Mouse (Mus musculus) lung, embryonic 15.5 days (tissue): ENCODE data around the gene Tmem74b. TPM values are rescaled to one million over a fixed set of nuclear protein-coding genes. Genes with fewer than 3 reads are reported as not detected.

ENCODE experiments used
- ATAC-seq: fragments of 200-750 bp; cut with Nextera tagmentation; 2 replicates; pipeline ENCODE4 v1.8.0; 2017; ENCODE audit warnings: moderate number of reproducible peaks, borderline replicate concordance; ENCODE audit not compliant: low FRiP score, low TSS enrichment; ENCODE audit errors: extremely low read depth
- H3K27ac ChIP-seq: fragments of 300-500 bp; sonication (generic); 2 replicates; pipeline ENCODE4 v1.5.1; 2015; ENCODE audit warnings: moderate library complexity, mild to moderate bottlenecking, inconsistent platforms
- H3K27me3 ChIP-seq: fragments of 300-500 bp; sonication (generic); 2 replicates; pipeline ENCODE4 v1.6.1; 2015; ENCODE audit warnings: inconsistent platforms
- H3K36me3 ChIP-seq: fragments of 300-500 bp; sonication (generic); 2 replicates; pipeline ENCODE4 v1.6.1; 2015; ENCODE audit warnings: inconsistent platforms
- H3K4me1 ChIP-seq: fragments of 300-500 bp; sonication (generic); 2 replicates; pipeline ENCODE4 v1.6.1; 2015; ENCODE audit warnings: inconsistent platforms
- H3K4me2 ChIP-seq: fragments of 300-500 bp; sonication (generic); 2 replicates; pipeline ENCODE4 v1.6.1; 2015; ENCODE audit warnings: inconsistent platforms, mild to moderate bottlenecking, moderate library complexity
- H3K4me3 ChIP-seq: fragments of 300-500 bp; sonication (generic); 2 replicates; pipeline ENCODE4 v1.5.1; 2015; ENCODE audit warnings: mild to moderate bottlenecking, inconsistent platforms
- H3K9ac ChIP-seq: fragments of 300-500 bp; sonication (generic); 2 replicates; pipeline ENCODE4 v1.6.1; 2015; ENCODE audit warnings: inconsistent platforms
- H3K9me3 ChIP-seq: fragments of 300-500 bp; sonication (generic); 2 replicates; pipeline ENCODE4 v1.6.1; 2016; ENCODE audit warnings: inconsistent platforms
- WGBS: fragments of 180-500 bp; shearing (Covaris S2); methylation state at CpG from one replicate; pipeline ENCODE4 v1.1.7; 2015; 5-methylcytosine and 5-hydroxymethylcytosine counted together
- polyA plus RNA-seq: library from polyadenylated mRNA; unstranded; fragments of >200 nt; fragmentation: Nextera tagmentation; extraction: Ambion mirVana; gene quantifications from 2 replicates; pipeline ENCODE4 v1.2.1, GENCODE M21; 2015

The Tmem74b gene
- 1.6 and 1.9 TPM in 2 replicates for polyA plus RNA-seq

GRCm38 (mm10) chr2:151701231-151702145 is at the start of gene Tmem74b:
TSS of gene Tmem74b (plus strand) at chr2:151702008.
- peak within 1 kb of the TSS; percentile 54 for H3K9ac ChIP-seq
- H3K9me3 ChIP-seq = no peaks in the 10 kb centered on the region
- no peak within 1 kb of the TSS for H3K27ac ChIP-seq
- H3K27me3 ChIP-seq = peaks cover 48% of the 10 kb centered on the region
- H3K4me3 ChIP-seq = peak within 1 kb of the TSS; percentile 54
- peak within 1 kb of the TSS; percentile 99 for H3K4me2 ChIP-seq
- no peaks in the 10 kb centered on the region for H3K36me3 ChIP-seq
- H3K4me1 ChIP-seq = peaks cover 12% of the 10 kb centered on the region
- no peak for ATAC-seq
- WGBS = 6% methylated on average over 25 of the region's 25 CpGs

DNA sequence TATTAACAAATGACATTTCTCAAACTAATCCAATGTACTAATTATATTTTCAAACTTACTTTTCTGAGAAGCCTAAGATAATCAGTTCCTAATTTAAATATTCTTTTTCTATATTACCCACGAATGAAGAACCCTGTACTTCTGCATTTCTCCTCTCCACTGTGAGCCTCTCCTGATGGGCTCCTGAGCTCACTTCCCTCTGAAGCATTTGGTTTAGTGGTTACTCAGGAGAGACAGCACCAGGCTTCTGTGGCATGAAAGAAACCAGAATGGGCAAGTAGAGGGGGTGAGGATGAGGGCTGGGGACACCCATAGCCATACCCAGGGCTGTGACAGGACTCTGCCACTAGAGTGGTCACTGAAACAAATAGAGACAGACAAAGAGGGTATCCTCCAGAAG is 49.8 kb upstream of the Tmem74b start:
- H3K27ac ChIP-seq = no peak overlapping the region
- H3K4me2 ChIP-seq = no peak overlapping the region
- no peak overlapping the region for H3K9ac ChIP-seq
- H3K27me3 ChIP-seq = no peaks in the 10 kb centered on the region
- H3K36me3 ChIP-seq = no peaks in the 10 kb centered on the region
- H3K9me3 ChIP-seq = no peaks in the 10 kb centered on the region
- no peaks in the 10 kb centered on the region for H3K4me1 ChIP-seq
- 64% methylated on average over 1 of the region's 1 CpGs for WGBS
- H3K4me3 ChIP-seq = no peak overlapping the region
- ATAC-seq = no peak

GRCm38 (mm10) chr2:151668433-151668832 is 33.4 kb upstream of the Tmem74b start, which contains the start of gene Rad21l:
TSS of gene Rad21l (minus strand) at chr2:151668533.
- WGBS = 70% methylated on average over 3 of the region's 3 CpGs
- no peak for ATAC-seq
- Histone ChIP-seq H3K36me3 (no peaks in the 10 kb centered on the region), H3K9ac (no peak within 1 kb of the TSS), H3K9me3 (no peaks in the 10 kb centered on the region), H3K4me2 (no peak within 1 kb of the TSS), H3K4me3 (no peak within 1 kb of the TSS), H3K27ac (no peak within 1 kb of the TSS), H3K27me3 (peaks cover 7% of the 10 kb centered on the region; the same call in 1 of the 2 replicates), H3K4me1 (no peaks in the 10 kb centered on the region)

DNA sequence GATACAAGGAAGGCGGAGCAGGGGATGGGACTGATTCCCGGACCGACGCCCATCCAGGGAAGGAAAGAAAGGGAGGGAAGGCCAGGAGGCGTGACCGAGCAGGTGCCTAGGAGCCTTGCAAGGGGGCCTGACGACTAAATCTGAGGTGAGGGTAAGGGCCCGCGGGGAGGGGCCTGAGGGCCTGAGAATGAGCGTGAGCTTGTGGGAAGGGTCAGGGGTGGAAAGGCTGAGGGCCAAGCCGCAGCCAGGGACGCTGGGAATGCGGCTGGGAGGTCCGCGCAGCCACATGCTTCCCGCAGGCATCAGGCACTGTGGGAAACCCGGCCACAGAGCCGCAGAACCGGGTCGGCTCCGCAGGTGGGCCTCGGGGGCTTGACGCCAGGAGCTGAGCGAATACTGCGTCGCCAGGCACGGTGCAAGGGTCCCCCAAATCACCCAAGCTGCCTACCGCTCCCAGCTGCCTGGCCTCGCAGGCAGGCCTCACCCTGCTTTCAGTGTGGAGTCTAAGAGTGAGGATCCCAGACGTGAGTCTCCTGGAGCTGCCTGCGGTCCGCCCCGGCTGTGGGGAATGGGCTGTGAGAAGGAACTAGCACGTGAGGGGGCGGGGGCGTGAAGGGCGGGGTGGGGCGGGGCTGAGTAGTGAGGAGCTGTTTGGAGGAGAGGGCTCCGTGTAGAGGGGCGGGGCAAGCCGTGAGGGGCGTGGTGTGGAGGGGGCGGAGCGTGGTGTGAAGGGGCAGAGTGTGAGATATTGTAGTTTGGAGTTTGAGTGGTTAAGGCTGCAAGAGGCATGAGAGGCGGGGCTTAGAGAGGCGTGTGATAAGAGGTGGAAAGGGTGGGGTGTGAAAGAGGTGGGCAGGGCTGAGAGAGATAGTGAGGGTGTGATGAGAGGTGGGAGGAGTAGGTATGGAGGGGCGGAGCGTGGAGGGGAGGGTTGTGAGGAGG is 31.5 kb upstream of the Tmem74b start:
- 31% methylated on average over 48 of the region's 48 CpGs for WGBS
- H3K4me2 ChIP-seq = peak overlapping the region; percentile 24; the same call in 1 of the 2 replicates
- no peak overlapping the region for H3K4me3 ChIP-seq
- H3K9me3 ChIP-seq = no peaks in the 10 kb centered on the region
- H3K27ac ChIP-seq = no peak overlapping the region
- no peaks in the 10 kb centered on the region for H3K4me1 ChIP-seq
- ATAC-seq = peak; percentile 67
- H3K27me3 ChIP-seq = peaks cover 7% of the 10 kb centered on the region; the same call in 1 of the 2 replicates
- no peaks in the 10 kb centered on the region for H3K36me3 ChIP-seq
- H3K9ac ChIP-seq = no peak overlapping the region

DNA sequence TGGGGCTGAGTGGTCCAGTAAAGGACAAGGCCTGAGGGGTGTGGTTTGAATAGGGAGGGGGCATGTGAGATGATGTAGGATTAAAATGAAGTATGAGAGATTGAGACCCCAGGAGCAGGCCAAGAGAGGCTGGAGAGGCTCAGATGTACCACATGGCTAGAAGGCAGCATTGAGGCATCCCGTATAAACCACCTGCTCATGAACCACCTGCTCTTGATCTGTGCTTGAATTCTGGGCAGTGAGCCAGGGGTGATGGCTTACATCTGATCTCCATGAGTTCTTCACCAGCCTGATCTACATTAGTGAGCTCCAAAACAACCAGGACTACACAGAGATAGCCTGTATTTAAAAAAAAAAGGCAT is 30.9 kb upstream of the Tmem74b start:
- no peak for ATAC-seq
- Histone ChIP-seq H3K27me3 (peaks cover 7% of the 10 kb centered on the region; the same call in 1 of the 2 replicates), H3K9me3 (no peaks in the 10 kb centered on the region), H3K4me1 (no peaks in the 10 kb centered on the region), H3K36me3 (no peaks in the 10 kb centered on the region), H3K4me2 (no peak overlapping the region), H3K27ac (no peak overlapping the region), H3K9ac (no peak overlapping the region), H3K4me3 (no peak overlapping the region)
- WGBS = 50% methylated on average over 1 of the region's 1 CpGs

- WGBS = 55% methylated on average over 2 of the region's 2 CpGs
- H3K9me3 ChIP-seq = no peaks in the 10 kb centered on the region
- H3K36me3 ChIP-seq = no peaks in the 10 kb centered on the region
- no peaks in the 10 kb centered on the region for H3K4me1 ChIP-seq
- H3K27me3 ChIP-seq = no peaks in the 10 kb centered on the region
- H3K4me3 ChIP-seq = no peak overlapping the region
- H3K9ac ChIP-seq = no peak overlapping the region
- no peak overlapping the region for H3K27ac ChIP-seq
- H3K4me2 ChIP-seq = no peak overlapping the region
- no peak for ATAC-seq
Measured at GRCm38 (mm10) chr2:151676234-151676633, 25.6 kb upstream of the Tmem74b start.

- Histone ChIP-seq H3K9ac (no peak overlapping the region), H3K27me3 (no peaks in the 10 kb centered on the region)
- ATAC-seq = no peak
Measured at GRCm38 (mm10) chr2:151682357-151682756, 19.5 kb upstream of the Tmem74b start.

GRCm38 (mm10) chr2:151682976-151683375 is 18.8 kb upstream of the Tmem74b start:
- ATAC-seq = no peak
- H3K9ac ChIP-seq = no peak overlapping the region
- no peak overlapping the region for H3K4me3 ChIP-seq
- H3K27me3 ChIP-seq = no peaks in the 10 kb centered on the region
- no peaks in the 10 kb centered on the region for H3K36me3 ChIP-seq
- no peaks in the 10 kb centered on the region for H3K9me3 ChIP-seq
- H3K4me1 ChIP-seq = no peaks in the 10 kb centered on the region
- 78% methylated on average over 4 of the region's 4 CpGs for WGBS
- H3K4me2 ChIP-seq = no peak overlapping the region
- no peak overlapping the region for H3K27ac ChIP-seq

More at GRCm38 (mm10) chr2:151682357-151682756, 19.5 kb upstream of the Tmem74b start:
- Histone ChIP-seq H3K4me3 (no peak overlapping the region), H3K4me1 (no peaks in the 10 kb centered on the region), H3K4me2 (no peak overlapping the region), H3K9me3 (no peaks in the 10 kb centered on the region), H3K27ac (no peak overlapping the region), H3K36me3 (no peaks in the 10 kb centered on the region)
- 51% methylated on average over 3 of the region's 3 CpGs for WGBS

- no peaks in the 10 kb centered on the region for H3K36me3 ChIP-seq
- under 1% methylated on average over 83 of the region's 97 CpGs for WGBS
- peaks cover 12% of the 10 kb centered on the region for H3K4me1 ChIP-seq
- ATAC-seq = peak; percentile 82
- H3K9me3 ChIP-seq = no peaks in the 10 kb centered on the region
- H3K27me3 ChIP-seq = peaks cover 48% of the 10 kb centered on the region
- H3K4me3 ChIP-seq = peak overlapping the region; percentile 54
- no peak overlapping the region for H3K27ac ChIP-seq
- peak overlapping the region; percentile 99 for H3K4me2 ChIP-seq
- peak overlapping the region; percentile 54 for H3K9ac ChIP-seq
Measured at GRCm38 (mm10) chr2:151702146-151702850, 490 bp downstream of the Tmem74b start.

DNA sequence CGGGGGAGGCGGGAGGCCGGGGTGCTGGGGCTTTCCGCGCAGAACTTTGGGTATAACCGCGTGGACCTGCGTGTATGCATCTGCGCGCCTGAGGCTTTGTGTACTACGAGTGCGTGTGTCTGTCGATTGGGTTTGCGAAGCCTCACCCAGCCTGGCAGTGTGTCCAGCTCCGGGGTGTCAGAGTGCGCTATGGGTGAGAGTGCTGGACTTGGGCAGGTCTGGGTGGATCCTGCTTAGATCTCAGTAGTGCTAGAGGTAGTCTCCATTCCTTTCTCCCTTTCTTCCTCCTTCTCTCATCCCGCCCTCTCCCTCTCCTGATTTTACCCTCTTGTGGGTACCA is 1.0 kb downstream of the Tmem74b start:
- peaks cover 48% of the 10 kb centered on the region for H3K27me3 ChIP-seq
- WGBS = 3% methylated on average over 17 of the region's 17 CpGs

GRCm38 (mm10) chr2:151712647-151713046 is 10.8 kb downstream of the Tmem74b start:
- WGBS = 27% methylated on average over 3 of the region's 3 CpGs
- Histone ChIP-seq H3K9me3 (no peaks in the 10 kb centered on the region), H3K4me2 (no peak overlapping the region), H3K27ac (no peak overlapping the region), H3K36me3 (peaks cover 3% of the 10 kb centered on the region; the same call in 1 of the 2 replicates), H3K27me3 (no peaks in the 10 kb centered on the region), H3K9ac (no peak overlapping the region), H3K4me3 (no peak overlapping the region), H3K4me1 (no peaks in the 10 kb centered on the region)
- ATAC-seq = no peak

More for the DNA sequence above, 1.0 kb downstream of the Tmem74b start:
- Histone ChIP-seq H3K9ac (peak overlapping the region; percentile 54), H3K36me3 (no peaks in the 10 kb centered on the region), H3K4me2 (peak overlapping the region; percentile 99), H3K27ac (no peak overlapping the region), H3K9me3 (no peaks in the 10 kb centered on the region), H3K4me1 (peaks cover 12% of the 10 kb centered on the region), H3K4me3 (peak overlapping the region; percentile 54)
- ATAC-seq = no peak
